ENCODE assay signal across 27 mouse cellular contexts in genomic region chr16:4096141-4096540, GRCm38 (mm10). TPM values are rescaled to one million over a fixed set of nuclear protein-coding genes. Genes with fewer than 3 reads are reported as not detected.
DNase-seq lines count a peak whose midpoint lies in the region; TF ChIP-seq lines count a peak whose summit lies in the region.
"Had no signal": no experiment of that assay in that cellular context is flagged by ENCODE, and none has a peak within 500 bp of the region (broad histone marks: within the 10 kb centered on the region; RNA-seq: fewer than 3 reads in every experiment).

No protein-coding gene starts in this region.

- TF ChIP-seq CTCF in layer of hippocampus, adult 2 months (conservative IDR thresholded peaks at IDR 0.05) = no peak

- peak; percentile 13 for DNase-seq in heart, adult 11 months
- no peak for DNase-seq in heart, adult 18-20 months
- peak; percentile 11 for DNase-seq in right cerebral cortex, adult 18-20 months
- no peak for DNase-seq in right cerebral cortex, postnatal 4 days
- DNase-seq in layer of hippocampus, adult 2 months (ENCODE audit: low spot score in 2 of 2) = peak; percentile 45 to 65
- peak; percentile 58 for DNase-seq in telencephalon, adult 2 months (ENCODE audit: low read depth, low spot score)
- no peak for DNase-seq in lung, postnatal 25 days (ENCODE audit: low spot score)
- no peak for DNase-seq in kidney, postnatal 10 days
- DNase-seq: adrenal gland, adult 2 months; cerebellum, adult 11-12 months; cerebellum, adult 9-11 months; embryo, embryonic 11 days; gastrocnemius, postnatal 14 days; heart, postnatal 36 days; kidney, adult 2 months; liver; lung, postnatal 36 days had no signal

- no peak overlapping the region for H3K27ac ChIP-seq in layer of hippocampus, adult 2 months
- H3K27ac ChIP-seq: embryonic facial prominence, embryonic 12.5 days; forebrain, embryonic 15.5 days; hindbrain, embryonic 12.5 days; hindbrain, postnatal 0 days; intestine, embryonic 15.5 days; kidney, postnatal 0 days; left cerebral cortex, adult 2 months; liver, embryonic 15.5 days; lung, embryonic 15.5 days had no signal

- no peak overlapping the region for H3K4me3 ChIP-seq in layer of hippocampus, adult 2 months
- H3K4me3 ChIP-seq: embryonic facial prominence, embryonic 12.5 days; forebrain, embryonic 15.5 days; hindbrain, embryonic 12.5 days; intestine, embryonic 15.5 days; left cerebral cortex, adult 2 months; liver, embryonic 15.5 days; lung, embryonic 15.5 days had no signal

RNA-seq across cellular contexts. Expression of gene Trap1, which starts 18.5 kb away (rescaled TPM):
- 100 to 1,000 TPM; 144 to 155 TPM for total RNA-seq in heart, adult 18-20 months (2021)
- 10 to 100 TPM; 70.7 to 70.9 TPM for total RNA-seq in layer of hippocampus, adult 2 months (2021)

RNA-seq across cellular contexts. Expression of gene Dnase1, which starts 59.4 kb away (rescaled TPM):
- total RNA-seq in heart, adult 18-20 months (2021) = not detected
- not detected for total RNA-seq in layer of hippocampus, adult 2 months (2021)
- total RNA-seq: adrenal gland, adult 2 months; gastrocnemius, postnatal 14 days; granulocyte monocyte progenitor cell, adult 5-6 weeks; heart, postnatal 36 days; left cerebral cortex, adult 2 months had no signal

Comparison
In these comparisons a context has a peak if more than half of its experiments do, and no peak if none do; other contexts are left out.
1. DNase-seq: peak in heart, adult 11 months (single experiment), right cerebral cortex, adult 18-20 months (single experiment), layer of hippocampus, adult 2 months (2 of 2) and telencephalon, adult 2 months (single experiment); none in heart, adult 18-20 months (0 of 2), right cerebral cortex, postnatal 4 days (single experiment), lung, postnatal 25 days (single experiment) and kidney, postnatal 10 days (single experiment).